21 mouse cellular contexts compared by ENCODE assay signal in genomic region chr19:55484559-55484958, GRCm38 (mm10).
DNase-seq lines count a peak whose midpoint lies in the region; ATAC-seq lines count a peak whose summit lies in the region.
"Had no signal": no experiment of that assay in that cellular context is flagged by ENCODE, and none has a peak within 500 bp of the region (broad histone marks: within the 10 kb centered on the region; RNA-seq: fewer than 3 reads in every experiment).

No protein-coding gene starts in this region.

- ATAC-seq in intestine, embryonic 15.5 days, result peak; percentile 96
- peak; percentile 66 for ATAC-seq in liver, embryonic 15.5 days (ENCODE audit: insufficient read depth)

- H3K9ac ChIP-seq in intestine, embryonic 15.5 days, result no peak overlapping the region
- no peak overlapping the region for H3K9ac ChIP-seq in liver, embryonic 15.5 days
- H3K9ac ChIP-seq: embryonic facial prominence, embryonic 13.5 days; hindbrain, embryonic 13.5 days; neural tube, embryonic 13.5 days had no signal

- no peak overlapping the region for H3K4me3 ChIP-seq in intestine, embryonic 15.5 days (replicated peaks)
- no peak overlapping the region for H3K4me3 ChIP-seq in liver, embryonic 15.5 days (replicated peaks)
- H3K4me3 ChIP-seq: embryonic facial prominence, embryonic 13.5 days; heart, embryonic 10.5 days; hindbrain, embryonic 13.5 days; neural tube, embryonic 13.5 days had no signal

- H3K36me3 ChIP-seq in intestine, embryonic 15.5 days, result no peaks in the 10 kb centered on the region
- no peaks in the 10 kb centered on the region for H3K36me3 ChIP-seq in liver, embryonic 15.5 days (replicated peaks)
- H3K36me3 ChIP-seq: embryonic facial prominence, embryonic 13.5 days; heart, embryonic 10.5 days; hindbrain, embryonic 13.5 days; neural tube, embryonic 13.5 days had no signal

- no peaks in the 10 kb centered on the region for H3K9me3 ChIP-seq in intestine, embryonic 15.5 days
- no peaks in the 10 kb centered on the region for H3K9me3 ChIP-seq in liver, embryonic 15.5 days (replicated peaks)
- H3K9me3 ChIP-seq: embryonic facial prominence, embryonic 13.5 days; heart, embryonic 10.5 days; hindbrain, embryonic 13.5 days; neural tube, embryonic 13.5 days had no signal

- H3K27ac ChIP-seq in intestine, embryonic 15.5 days, result no peak overlapping the region
- peak overlapping the region; percentile 55; the same call in 1 of the 2 replicates for H3K27ac ChIP-seq in liver, embryonic 15.5 days (replicated peaks)
- H3K27ac ChIP-seq: embryonic facial prominence, embryonic 13.5 days; heart, embryonic 10.5 days; hindbrain, embryonic 13.5 days; neural tube, embryonic 13.5 days had no signal

- no peaks in the 10 kb centered on the region for H3K27me3 ChIP-seq in intestine, embryonic 15.5 days (replicated peaks)
- no peaks in the 10 kb centered on the region for H3K27me3 ChIP-seq in liver, embryonic 15.5 days
- H3K27me3 ChIP-seq: embryonic facial prominence, embryonic 13.5 days; neural tube, embryonic 13.5 days had no signal

- H3K4me2 ChIP-seq in intestine, embryonic 15.5 days (replicated peaks), result peak overlapping the region; percentile 36; the same call in 1 of the 2 replicates
- peak overlapping the region; percentile 33; the same call in 1 of the 2 replicates for H3K4me2 ChIP-seq in liver, embryonic 15.5 days
- H3K4me2 ChIP-seq: embryonic facial prominence, embryonic 13.5 days; hindbrain, embryonic 13.5 days; midbrain, embryonic 11.5 days; neural tube, embryonic 13.5 days had no signal

- WGBS in intestine, embryonic 15.5 days, result 59% methylated on average over 6 of the region's 6 CpGs
- 61% methylated on average over 6 of the region's 6 CpGs for WGBS in liver, embryonic 15.5 days (ENCODE audit: insufficient replicate concordance)

- DNase-seq in kidney, adult 9 months, result peak; percentile 85
- DNase-seq in kidney, postnatal 36 days, result peak; percentile 68 to 89
- no peak for DNase-seq in ovary, postnatal 10 days (ENCODE audit: low spot score)
- DNase-seq in frontal cortex, postnatal 36 days (ENCODE audit: low spot score in 2 of 2), result no peak
- DNase-seq in frontal cortex, postnatal 14 days (ENCODE audit: low spot score in 2 of 2), result no peak
- DNase-seq in retina, postnatal 1 day, result no peak
- DNase-seq: adrenal gland, postnatal 14 days; cerebellum, adult 18-20 months; gastrocnemius, postnatal 36 days; heart, postnatal 14 days; lung, adult 18-20 months; lung, postnatal 4 days; right cerebral cortex, postnatal 4 days; thymus, adult 2 months had no signal

- peaks cover 8% of the 10 kb centered on the region; the same call in 1 of the 2 replicates for H3K4me1 ChIP-seq in intestine, embryonic 15.5 days (replicated peaks)
- H3K4me1 ChIP-seq in liver, embryonic 15.5 days (replicated peaks), result no peaks in the 10 kb centered on the region; the same call in 1 of the 2 replicates

Comparison
In these comparisons a context has a peak if more than half of its experiments do, and no peak if none do; other contexts are left out.
1. DNase-seq: peak in kidney, adult 9 months (single experiment) and kidney, postnatal 36 days (2 of 2); none in ovary, postnatal 10 days (single experiment), frontal cortex, postnatal 36 days (0 of 2), frontal cortex, postnatal 14 days (0 of 2) and retina, postnatal 1 day (single experiment).